Mouse (Mus musculus): Measurements from ENCODE around the gene Sectm1a.
"Not testable (repeated sequence)": the region's sequence is repeated elsewhere in the genome, so short reads cannot be mapped to it uniquely, and the experiment has no call there.

Gene Sectm1a

DNA sequence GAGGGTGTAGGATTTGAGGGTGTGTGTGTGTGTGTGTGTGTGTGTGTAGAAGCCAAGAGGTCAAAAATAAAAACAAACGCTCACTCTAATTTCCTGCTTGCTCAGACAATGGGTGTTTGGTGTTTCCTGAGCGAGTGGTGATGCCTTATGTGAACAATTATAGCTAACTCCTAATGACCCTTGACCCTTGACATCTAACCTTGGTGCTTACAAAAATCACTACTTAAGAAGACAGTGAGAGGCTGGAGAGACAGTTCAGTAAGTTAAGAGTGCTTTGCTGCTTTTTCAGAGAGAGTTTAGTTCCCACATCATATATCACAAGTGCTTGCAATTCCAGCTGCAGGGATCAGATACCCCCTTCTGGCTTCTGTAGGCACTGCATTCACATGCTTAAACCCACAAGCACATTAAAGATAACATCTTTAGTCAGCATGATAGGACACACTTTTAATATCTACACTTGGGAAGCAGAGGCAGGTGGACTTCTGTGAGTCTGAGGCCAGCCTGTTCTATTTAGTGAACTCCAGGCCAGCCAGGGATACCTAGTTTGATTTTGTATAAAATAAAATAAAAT lies 33.1 kb downstream of the Sectm1a start:
- peak; percentile 38 for DNase-seq (ENCODE audit: low read depth, low spot score)

DNA sequence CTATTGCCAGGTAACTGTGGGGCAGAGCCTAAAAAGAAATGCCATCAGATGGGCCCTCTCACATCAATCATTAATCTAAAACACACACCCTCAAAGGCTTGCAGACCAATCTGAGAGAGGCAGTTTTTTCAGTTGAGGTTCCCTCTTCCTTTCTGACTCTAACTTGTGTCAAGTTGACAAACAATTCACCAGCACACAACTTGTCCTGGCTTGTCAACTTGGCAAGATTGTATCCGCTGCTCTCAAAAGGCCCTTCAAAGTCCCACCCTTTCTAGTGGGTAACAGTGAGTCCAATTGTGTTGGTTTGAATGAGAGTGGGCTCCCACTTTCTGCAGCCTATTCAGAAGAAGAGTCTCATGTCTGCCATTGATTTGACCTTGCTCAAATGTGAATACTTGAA lies 35.7 kb downstream of the Sectm1a start:
- no peak for DNase-seq (ENCODE audit: low read depth, low spot score)

DNA sequence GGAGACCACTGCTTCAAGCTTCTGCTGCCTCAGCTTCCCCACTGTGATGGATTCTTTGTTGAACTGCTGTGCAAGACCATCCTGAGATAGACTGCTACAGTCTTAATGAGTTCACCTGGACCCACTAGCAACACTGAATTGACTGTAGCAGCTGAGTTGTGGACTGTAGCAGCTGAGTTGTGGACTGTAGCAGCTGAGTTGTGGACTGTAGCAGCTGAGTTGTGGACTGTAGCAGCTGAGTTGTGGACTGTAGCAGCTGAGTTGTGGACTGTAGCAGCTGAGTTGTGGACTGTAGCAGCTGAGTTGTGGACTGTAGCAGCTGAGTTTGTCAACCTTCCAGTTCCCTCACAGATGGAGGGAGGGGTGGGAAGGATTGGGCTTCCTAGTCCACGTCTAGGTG lies 38.0 kb downstream of the Sectm1a start:
- DNase-seq (ENCODE audit: low read depth, low spot score), result not testable (repeated sequence)

GRCm38 (mm10) chr11:121042480-121042879 lies 38.5 kb downstream of the Sectm1a start:
- DNase-seq (ENCODE audit: low read depth, low spot score), result no peak

DNA sequence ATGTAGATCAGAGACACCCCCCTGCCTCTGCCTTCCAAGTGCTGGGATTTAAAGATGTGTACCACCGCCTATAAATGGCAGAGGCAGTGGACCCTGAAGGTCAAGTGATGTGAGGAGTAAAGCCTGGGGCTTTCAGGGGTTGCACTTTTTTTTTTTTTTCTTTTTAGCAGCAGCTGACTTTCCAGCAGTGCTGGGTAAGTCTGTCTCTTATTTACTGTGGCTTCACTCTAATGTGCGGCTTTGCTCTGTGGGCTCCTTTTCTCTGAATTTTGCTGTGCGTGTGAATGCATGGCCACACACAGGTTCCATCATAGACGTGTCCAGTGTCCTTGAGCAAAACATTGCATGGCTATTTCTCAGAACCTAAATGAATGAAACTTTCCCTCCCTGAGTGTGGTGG lies 39.4 kb downstream of the Sectm1a start:
- DNase-seq (ENCODE audit: low read depth, low spot score), result no peak

DNA sequence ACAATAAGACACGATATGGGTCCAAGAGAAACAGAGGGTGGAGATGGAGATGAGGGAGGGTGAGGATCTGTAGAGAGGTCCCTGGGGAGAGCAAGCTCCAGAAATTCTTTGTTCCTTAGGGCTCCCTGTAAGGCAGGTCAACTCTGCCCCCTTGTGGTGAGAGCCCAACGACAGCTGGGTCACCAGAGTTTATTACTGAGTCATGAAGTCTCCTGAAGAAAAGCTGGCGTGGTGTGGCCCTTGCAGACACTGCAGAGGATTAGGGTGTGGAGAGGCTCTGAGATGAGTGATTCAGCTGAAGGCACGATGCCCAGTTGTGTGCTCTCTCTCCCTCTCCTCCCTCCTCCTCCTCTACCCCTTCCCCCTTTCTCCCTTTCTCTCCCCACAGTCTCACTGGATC lies 39.8 kb downstream of the Sectm1a start:
- peak; percentile 80 for DNase-seq (ENCODE audit: low read depth, low spot score)

GRCm38 (mm10) chr11:121039302-121039701 lies 41.7 kb downstream of the Sectm1a start, which contains the start of gene Cd7:
Cd7 (minus strand) TSS chr11:121039418.
- DNase-seq (ENCODE audit: low read depth, low spot score), result no peak

GRCm38 (mm10) chr11:121038366-121039240 lies 42.4 kb downstream of the Sectm1a start:
- DNase-seq (ENCODE audit: low read depth, low spot score), result no peak

GRCm38 (mm10) chr11:121033118-121033517 lies 47.9 kb downstream of the Sectm1a start:
- no peak for DNase-seq (ENCODE audit: low read depth, low spot score)

- no peak for DNase-seq (ENCODE audit: low read depth, low spot score)
These were observed 53.8 kb downstream of the Sectm1a start for GRCm38 (mm10) chr11:121027259-121027658.

DNA sequence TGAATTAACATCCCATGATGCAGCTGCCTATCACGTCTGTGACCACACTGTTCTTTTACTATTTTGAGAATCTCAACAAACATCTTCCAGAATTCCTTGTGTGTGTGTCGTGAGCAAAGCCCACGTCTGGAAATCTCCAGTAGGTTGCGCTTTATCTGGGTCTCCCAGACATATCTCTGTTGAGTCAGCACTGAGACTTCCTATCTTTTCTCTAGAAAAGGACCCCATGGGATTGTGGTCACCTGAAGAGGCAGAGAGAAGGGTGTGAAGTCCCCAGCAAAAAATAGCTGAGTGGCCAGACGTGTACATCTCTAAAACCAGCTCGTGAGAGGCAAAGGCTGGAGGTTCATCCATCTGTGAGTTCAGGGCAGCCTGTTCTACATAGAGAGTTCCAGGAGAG lies 56.9 kb downstream of the Sectm1a start:
- no peak for DNase-seq (ENCODE audit: low read depth, low spot score)

GRCm38 (mm10) chr11:121019501-121019900 lies 61.5 kb downstream of the Sectm1a start:
- no peak for DNase-seq (ENCODE audit: low read depth, low spot score)

DNA sequence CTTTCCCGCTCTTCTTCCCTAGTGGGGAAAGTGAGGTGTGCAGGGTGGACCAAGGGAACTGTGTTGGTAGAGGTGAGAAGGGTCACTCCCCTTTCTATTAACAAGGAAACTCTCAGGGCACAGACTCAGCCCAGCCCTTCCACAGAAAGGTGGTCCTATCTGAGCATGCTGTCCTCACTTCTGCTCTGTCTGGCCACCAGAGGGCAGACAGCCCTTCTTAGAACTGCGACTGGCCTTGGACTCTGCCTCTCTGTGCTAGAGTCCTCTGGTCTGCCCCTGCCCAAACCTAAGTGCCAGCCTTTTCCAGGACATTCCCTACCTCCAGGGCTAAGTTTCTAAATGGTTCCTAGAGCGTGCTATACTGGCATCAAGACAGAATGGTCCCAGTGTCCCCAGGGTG lies 63.3 kb downstream of the Sectm1a start:
- peak; percentile 64 for DNase-seq (ENCODE audit: low read depth, low spot score)

Data from forelimb bud, embryonic 11.5 days (tissue).